Mouse (Mus musculus) heart, adult 11 months (tissue): ENCODE data around the gene Clcn2.
A peak's percentile ranks its signal among the peaks of the same experiment; 100 is the strongest.

Source experiments
- DNase-seq: peaks from one replicate; pipeline ENCODE4 v3.0.0; 2022

The Clcn2 gene

GRCm38 (mm10) chr16:20717181-20717977 lies at the start of gene Clcn2, which contains the start of gene Polr2h:
Clcn2 (minus strand) TSS chr16:20717746.
Polr2h (plus strand) TSS chr16:20717665.
- DNase-seq, result peak; percentile 100

- DNase-seq, result peak; percentile 87
These were observed 47.7 kb upstream of the Clcn2 start for GRCm38 (mm10) chr16:20765244-20765643.

GRCm38 (mm10) chr16:20761681-20762080 lies 44.1 kb upstream of the Clcn2 start:
- peak; percentile 81 for DNase-seq

GRCm38 (mm10) chr16:20757385-20757784 lies 39.8 kb upstream of the Clcn2 start:
- peak; percentile 37 for DNase-seq

- DNase-seq, result peak; percentile 97
These were observed 38.5 kb upstream of the Clcn2 start for GRCm38 (mm10) chr16:20756052-20756451.

GRCm38 (mm10) chr16:20750518-20750917 lies 33.0 kb upstream of the Clcn2 start:
- DNase-seq, result peak; percentile 83

GRCm38 (mm10) chr16:20746641-20747040 lies 29.1 kb upstream of the Clcn2 start:
- peak; percentile 99 for DNase-seq

- DNase-seq, result peak; percentile 85
These were observed 22.3 kb upstream of the Clcn2 start for GRCm38 (mm10) chr16:20739845-20740244.

GRCm38 (mm10) chr16:20736823-20737222 lies 19.3 kb upstream of the Clcn2 start:
- no peak for DNase-seq

- DNase-seq, result no peak
These were observed 18.6 kb upstream of the Clcn2 start for GRCm38 (mm10) chr16:20736168-20736567.

- DNase-seq, result no peak
These were observed 18.1 kb upstream of the Clcn2 start for GRCm38 (mm10) chr16:20735651-20736050.

GRCm38 (mm10) chr16:20733731-20734730 lies 16.5 kb upstream of the Clcn2 start, which contains the start of gene Thpo:
Thpo (minus strand) TSS chr16:20734511.
- peak; percentile 91 for DNase-seq

GRCm38 (mm10) chr16:20732925-20733730 lies 15.6 kb upstream of the Clcn2 start, which contains the start of gene Chrd:
Chrd (plus strand) TSS chr16:20733127.
- peak; percentile 98 for DNase-seq

- DNase-seq, result no peak
These were observed 14.8 kb upstream of the Clcn2 start for GRCm38 (mm10) chr16:20732251-20732924.

- no peak for DNase-seq
These were observed 14.1 kb upstream of the Clcn2 start for GRCm38 (mm10) chr16:20731688-20732087.

GRCm38 (mm10) chr16:20730293-20730711 lies 12.8 kb upstream of the Clcn2 start:
- peak; percentile 90 for DNase-seq

- DNase-seq, result peak; percentile 97
These were observed 8.8 kb upstream of the Clcn2 start for GRCm38 (mm10) chr16:20726384-20726783.

- peak; percentile 91 for DNase-seq
These were observed 8.2 kb upstream of the Clcn2 start for GRCm38 (mm10) chr16:20725750-20726149.

GRCm38 (mm10) chr16:20725321-20725720 lies 7.8 kb upstream of the Clcn2 start:
- peak; percentile 90 for DNase-seq

- peak; percentile 95 for DNase-seq
These were observed 6.8 kb upstream of the Clcn2 start for GRCm38 (mm10) chr16:20724338-20724748.

- DNase-seq, result no peak
These were observed 5.7 kb upstream of the Clcn2 start for GRCm38 (mm10) chr16:20723247-20723646.

- no peak for DNase-seq
These were observed 5.2 kb upstream of the Clcn2 start for GRCm38 (mm10) chr16:20722736-20723135.
